Mouse (Mus musculus): Measurements from ENCODE around the gene Sumf1. TPM values are rescaled to one million over a fixed set of nuclear protein-coding genes. Genes with fewer than 3 reads are reported as not detected.

The Sumf1 gene
- 10 to 100 TPM; 10.4 to 12.4 TPM for total RNA-seq (2021)

- DNase-seq: peak; percentile 93
- intact Hi-C loops (cut with DNase I): no loop called here
These were observed at the start of gene Sumf1 for GRCm38 (mm10) chr6:108184847-108185684. Gene Sumf1 (minus strand): TSS chr6:108185582.

DNA sequence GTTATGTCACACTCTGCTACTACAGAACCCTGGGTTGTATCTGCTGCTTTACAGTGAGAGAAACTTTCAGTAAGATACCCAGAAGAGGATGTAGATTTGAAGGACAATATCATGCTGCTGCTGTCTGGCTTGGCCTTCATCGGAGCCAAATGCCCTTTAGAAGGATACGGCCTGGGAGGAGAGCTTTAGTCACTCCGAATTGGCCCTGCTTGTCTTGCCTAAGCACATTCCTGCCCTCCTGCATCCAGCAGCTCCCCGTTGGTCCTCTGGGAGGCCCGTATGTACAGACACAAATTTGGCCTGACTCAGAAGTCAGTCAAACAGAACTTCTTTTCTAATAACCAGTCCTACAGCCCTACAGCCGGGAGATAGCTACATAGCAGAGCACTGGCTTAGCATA lies 49.2 kb upstream of the Sumf1 start:
- no peak for DNase-seq
- intact Hi-C loops (cut with DNase I): loop anchor here (10.0 kb wide), 1 partner anchor 90 kb away; no protein-coding TSS in a partner anchor

- DNase-seq: no peak
- intact Hi-C loops (cut with DNase I): loop anchor here (10.0 kb wide), 1 partner anchor 92 kb away; no protein-coding TSS in a partner anchor
These were observed 47.7 kb upstream of the Sumf1 start for GRCm38 (mm10) chr6:108233070-108233469.

DNA sequence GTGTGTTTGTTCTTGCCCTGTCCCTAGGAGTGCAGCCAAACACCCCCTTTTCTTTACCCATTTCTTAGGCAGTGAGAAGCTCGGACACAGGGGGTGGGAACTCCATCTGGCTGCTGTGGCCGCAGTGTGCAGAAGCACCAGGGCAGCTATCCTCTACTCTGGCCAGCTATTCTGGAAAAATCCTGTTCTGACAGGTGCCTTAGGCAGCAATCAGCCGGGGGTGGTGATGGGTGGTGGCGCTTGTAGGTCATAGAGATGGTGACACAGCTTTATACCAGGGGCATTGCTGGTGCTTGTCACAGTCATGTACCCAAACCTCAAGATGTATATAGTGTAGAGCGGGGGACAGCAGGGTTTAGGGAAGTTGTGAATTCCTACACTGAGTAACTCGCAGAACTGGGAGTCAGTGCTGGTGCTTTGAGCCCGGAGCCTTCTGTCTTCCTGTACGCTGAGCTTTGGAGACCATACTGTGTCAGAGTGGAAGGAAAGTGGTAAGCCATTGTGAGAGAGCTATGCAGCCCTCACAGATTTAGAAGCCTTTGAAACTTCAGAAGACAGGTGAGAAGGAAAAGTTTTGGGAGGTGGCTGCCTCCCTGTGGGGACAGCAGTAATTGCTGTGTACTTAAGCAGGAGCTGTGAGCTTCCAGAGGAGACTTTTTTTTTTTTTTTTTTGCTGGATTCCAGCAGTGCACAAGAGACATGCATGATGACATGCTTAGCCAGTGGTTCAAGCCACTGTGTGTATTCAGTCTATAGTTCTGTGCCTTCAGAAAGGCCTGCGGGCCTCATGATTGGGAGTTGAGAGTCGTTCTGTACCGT lies 46.7 kb upstream of the Sumf1 start:
- no peak for DNase-seq
- intact Hi-C loops (cut with DNase I): loop anchor here (10.0 kb wide), 1 partner anchor 93 kb away; no protein-coding TSS in a partner anchor

DNA sequence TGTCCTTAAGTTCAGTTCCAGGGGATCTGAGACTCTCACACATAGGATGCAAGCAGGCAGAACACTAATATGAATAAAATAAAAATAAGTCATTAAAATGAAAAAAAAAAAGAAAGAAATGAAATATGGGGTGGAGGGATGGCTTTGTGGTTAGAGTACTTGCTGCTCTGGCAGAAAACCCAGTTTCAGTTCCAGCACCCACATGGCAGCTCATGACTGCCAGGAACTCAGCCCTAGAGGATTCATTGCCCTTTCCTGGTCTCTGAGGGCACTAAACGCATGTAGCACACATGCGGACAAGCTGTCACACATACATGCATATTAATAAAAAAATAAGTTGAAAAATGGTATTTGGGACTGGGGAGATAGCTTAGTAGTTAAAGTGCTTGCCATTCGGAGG lies 45.2 kb upstream of the Sumf1 start:
- intact Hi-C loops (cut with DNase I): loop anchor here (10.0 kb wide), 1 partner anchor 94 kb away; no protein-coding TSS in a partner anchor
- no peak for DNase-seq

GRCm38 (mm10) chr6:108228601-108229000 lies 43.2 kb upstream of the Sumf1 start:
- DNase-seq: no peak
- intact Hi-C loops (cut with DNase I): no loop called here

- DNase-seq: no peak
- intact Hi-C loops (cut with DNase I): no loop called here
These were observed 42.7 kb upstream of the Sumf1 start for GRCm38 (mm10) chr6:108228048-108228447.

- DNase-seq: no peak
- intact Hi-C loops (cut with DNase I): no loop called here
These were observed 42.1 kb upstream of the Sumf1 start for GRCm38 (mm10) chr6:108227461-108227860.

- DNase-seq: no peak
- intact Hi-C loops (cut with DNase I): no loop called here
These were observed 40.8 kb upstream of the Sumf1 start for GRCm38 (mm10) chr6:108226230-108226629.

DNA sequence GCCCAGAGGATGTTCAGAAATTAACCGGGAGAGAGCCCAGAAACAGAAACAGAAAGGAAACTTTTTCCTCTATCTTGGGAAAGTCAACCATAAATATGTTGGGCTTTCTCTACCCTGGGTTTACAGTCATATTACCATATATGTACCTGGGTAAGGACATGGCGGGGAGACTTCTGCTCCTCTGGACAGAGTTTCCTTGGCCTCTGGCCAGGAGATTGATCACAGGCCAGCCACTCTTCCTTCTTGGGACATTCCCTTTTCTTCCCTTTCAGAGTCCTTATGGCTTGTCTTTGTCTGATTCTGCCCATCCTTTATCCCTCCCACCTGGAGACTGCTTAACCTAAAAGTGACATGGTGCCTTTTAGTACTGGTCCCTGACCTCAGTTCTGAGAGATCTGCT lies 39.6 kb upstream of the Sumf1 start:
- intact Hi-C loops (cut with DNase I): no loop called here
- no peak for DNase-seq

- intact Hi-C loops (cut with DNase I): no loop called here
These were observed 39.0 kb upstream of the Sumf1 start for GRCm38 (mm10) chr6:108224361-108224760.

DNA sequence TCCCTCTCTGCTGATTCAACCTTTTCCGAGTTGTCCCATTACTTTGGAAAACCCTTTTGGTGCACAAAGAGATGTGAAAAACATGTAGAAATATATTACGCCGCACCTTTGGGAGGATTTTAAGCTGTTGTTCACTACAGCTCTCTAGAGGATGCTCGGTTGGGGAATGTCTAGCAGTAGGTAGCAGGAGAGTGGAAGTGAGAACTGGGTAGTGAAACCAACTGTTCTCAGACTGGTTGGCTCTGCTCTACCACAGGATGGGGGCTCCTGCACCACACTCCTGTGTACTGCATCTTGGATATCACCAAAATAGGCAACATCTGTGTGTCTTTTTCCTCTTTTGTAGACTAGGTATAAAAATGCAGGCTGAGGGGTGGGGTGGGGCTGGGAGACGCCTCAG lies 37.5 kb upstream of the Sumf1 start:
- DNase-seq: no peak
- intact Hi-C loops (cut with DNase I): no loop called here

More at GRCm38 (mm10) chr6:108224361-108224760, 39.0 kb upstream of the Sumf1 start:
- DNase-seq: no peak

- no peak for DNase-seq
- intact Hi-C loops (cut with DNase I): no loop called here
These were observed 37.1 kb upstream of the Sumf1 start for GRCm38 (mm10) chr6:108222435-108222834.

- intact Hi-C loops (cut with DNase I): loop anchor here (10.0 kb wide), 1 partner anchor 123 kb away; no protein-coding TSS in a partner anchor
- no peak for DNase-seq
These were observed 32.6 kb upstream of the Sumf1 start for GRCm38 (mm10) chr6:108217987-108218386.

DNA sequence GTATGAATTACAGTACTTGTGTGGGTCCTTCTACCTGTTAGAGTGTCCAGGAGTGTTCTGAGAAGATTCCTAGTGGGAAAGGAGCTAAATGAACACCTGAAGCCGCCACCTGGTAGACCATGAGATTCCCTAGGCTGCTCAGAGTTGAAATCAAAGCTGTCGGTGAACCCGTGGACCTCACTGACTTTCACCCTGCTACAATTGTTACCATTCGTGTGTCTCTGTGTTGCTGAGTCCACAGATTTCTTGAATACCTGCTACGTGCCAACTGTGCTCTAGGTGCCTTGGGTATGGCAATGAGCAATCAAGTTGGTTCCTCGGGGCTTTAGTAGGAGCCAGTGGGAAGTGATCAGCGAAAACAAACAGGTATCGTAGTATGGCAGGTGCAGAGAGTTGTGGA lies 31.4 kb upstream of the Sumf1 start:
- DNase-seq: no peak
- intact Hi-C loops (cut with DNase I): loop anchor here (10.0 kb wide), 1 partner anchor 122 kb away; no protein-coding TSS in a partner anchor

DNA sequence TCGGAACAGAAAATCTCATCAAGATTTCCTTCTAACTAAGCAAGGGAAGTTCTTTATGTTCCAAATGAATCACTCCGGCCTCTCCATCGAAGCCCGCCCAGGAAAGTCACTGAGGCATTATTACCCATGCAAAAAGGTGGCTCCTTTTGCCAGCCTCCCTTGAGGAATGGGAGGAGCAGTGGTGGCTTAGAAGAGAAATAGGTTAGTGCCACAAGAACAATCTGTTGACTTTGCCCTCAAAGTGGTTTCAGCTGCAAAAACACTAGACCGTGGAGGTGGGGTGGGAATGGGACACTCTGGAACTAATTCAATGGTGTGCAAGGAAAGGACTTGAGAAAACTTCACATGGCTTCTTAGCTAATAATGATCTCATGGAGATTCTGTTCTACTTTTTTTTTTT lies 30.7 kb upstream of the Sumf1 start:
- DNase-seq: no peak
- intact Hi-C loops (cut with DNase I): loop anchor here (10.0 kb wide), 1 partner anchor 121 kb away; no protein-coding TSS in a partner anchor

DNA sequence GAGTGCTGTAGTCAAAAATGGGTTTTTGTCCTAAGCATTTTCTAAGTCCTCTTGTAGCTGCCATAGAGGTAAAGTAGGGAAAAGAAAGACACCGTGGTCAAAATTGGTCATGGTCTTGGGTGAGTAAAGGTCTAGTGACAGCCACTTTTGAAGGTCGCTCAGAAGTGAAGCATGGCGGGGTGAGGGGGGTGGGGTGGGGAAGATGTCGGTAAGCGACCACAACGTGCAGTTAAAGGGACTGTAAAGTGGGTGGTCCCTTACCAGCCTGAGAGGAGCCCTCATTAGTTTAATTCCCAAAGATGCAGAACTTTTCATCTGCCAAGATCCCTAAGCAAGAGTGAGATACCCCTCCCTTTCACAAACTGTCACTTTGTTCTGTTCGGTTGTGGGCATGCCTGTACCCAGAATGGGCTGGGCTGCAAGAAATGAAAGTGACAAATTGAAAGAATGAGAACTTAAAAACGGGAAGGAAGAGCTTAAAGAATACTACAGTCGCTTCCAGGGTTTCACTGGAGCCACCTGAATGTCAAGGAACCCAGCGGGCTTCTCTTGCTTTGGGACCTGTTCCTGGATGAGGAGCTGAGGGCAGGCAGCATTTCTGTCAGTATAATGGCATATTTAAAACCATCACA lies 29.0 kb upstream of the Sumf1 start:
- intact Hi-C loops (cut with DNase I): loop anchor here (10.0 kb wide), 1 partner anchor 120 kb away; no protein-coding TSS in a partner anchor
- no peak for DNase-seq

- intact Hi-C loops (cut with DNase I): loop anchor here (10.0 kb wide), 1 partner anchor 119 kb away; no protein-coding TSS in a partner anchor
- peak; percentile 21 for DNase-seq
These were observed 28.3 kb upstream of the Sumf1 start for GRCm38 (mm10) chr6:108213481-108214293.

DNA sequence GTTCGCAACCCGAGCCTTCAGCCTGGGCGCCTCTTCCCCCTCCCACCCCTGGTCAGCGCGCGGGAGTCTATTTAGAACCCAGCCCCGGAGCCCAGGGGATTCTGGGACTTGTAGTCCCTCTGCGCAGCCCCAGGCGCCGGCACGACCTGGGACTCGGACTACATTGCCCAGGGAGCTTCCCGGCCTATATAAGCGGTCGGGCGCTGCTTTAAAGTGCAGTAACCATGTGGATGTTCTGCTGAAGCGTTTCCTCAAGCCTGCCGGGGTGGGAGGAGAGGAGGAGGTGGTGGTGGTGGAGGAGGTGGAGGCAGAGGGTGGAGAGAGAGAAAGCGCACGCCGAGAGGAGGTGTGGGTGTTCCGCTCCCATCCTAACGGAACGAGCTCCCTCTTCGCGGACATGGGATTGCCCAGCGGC lies 27.5 kb upstream of the Sumf1 start, which contains the start of gene Itpr1:
Gene Itpr1 (plus strand): TSS at position 216 of the 415 bp plus-strand sequence.
- intact Hi-C loops (cut with DNase I): loop anchor here (10.0 kb wide), 1 partner anchor 118 kb away; no protein-coding TSS in a partner anchor
- DNase-seq: peak; percentile 98

All from left cerebral cortex, postnatal 4 days (tissue).